Mouse (Mus musculus) embryonic fibroblast, embryonic 13.5 days (primary cell): ENCODE data around the gene Mill2.
A peak's percentile ranks its signal among the peaks of the same experiment; 100 is the strongest.

ENCODE experiments used
- CTCF ChIP-seq: IDR thresholded peaks from 2 replicates; pipeline ENCODE4 v1.5.1; 2011; ENCODE audit warnings: mild to moderate bottlenecking, control low read depth, low read length, moderate library complexity, borderline replicate concordance; ENCODE audit not compliant: insufficient read depth
- POLR2A ChIP-seq: IDR thresholded peaks from 2 replicates; pipeline ENCODE4 v1.6.1; 2011; ENCODE audit warnings: low read depth, mild to moderate bottlenecking, control low read depth, low read length, moderate library complexity

GRCm38 (mm10) chr7:18896536-18896935 lies 56.8 kb downstream of the Mill2 start:
- TF ChIP-seq CTCF: peak; percentile 42; the same call in 1 of the 2 replicates
- no peak for TF ChIP-seq POLR2A
